Mouse (Mus musculus) layer of hippocampus, adult 8-10 months (tissue): Measurements from ENCODE around the gene Camp. TPM values are rescaled to one million over a fixed set of nuclear protein-coding genes. Genes with fewer than 3 reads are reported as not detected.
A peak's percentile ranks its signal among the peaks of the same experiment; 100 is the strongest.
"Not testable (repeated sequence)": the region's sequence is repeated elsewhere in the genome, so short reads cannot be mapped to it uniquely, and the experiment has no call there.

Source experiments
- DNase-seq, 2 experiments: peaks; one replicate each; pipeline ENCODE4 v3.0.0; 2022; ENCODE audit warnings: low spot score in 2 of 2
- microRNA-seq, 2 experiments: library from miRNA; unstranded; fragments of <30 nt; microRNA quantifications; one replicate each; pipeline ENCODE4 v1.2.0; 2022
- total RNA-seq, 4 experiments: library from RNA; stranded (reverse); gene quantifications; 2 replicates each; pipeline ENCODE4 v1.2.4; 2022

The Camp gene
- total RNA-seq, 4 experiments from 2014 or later, result not detected

DNA sequence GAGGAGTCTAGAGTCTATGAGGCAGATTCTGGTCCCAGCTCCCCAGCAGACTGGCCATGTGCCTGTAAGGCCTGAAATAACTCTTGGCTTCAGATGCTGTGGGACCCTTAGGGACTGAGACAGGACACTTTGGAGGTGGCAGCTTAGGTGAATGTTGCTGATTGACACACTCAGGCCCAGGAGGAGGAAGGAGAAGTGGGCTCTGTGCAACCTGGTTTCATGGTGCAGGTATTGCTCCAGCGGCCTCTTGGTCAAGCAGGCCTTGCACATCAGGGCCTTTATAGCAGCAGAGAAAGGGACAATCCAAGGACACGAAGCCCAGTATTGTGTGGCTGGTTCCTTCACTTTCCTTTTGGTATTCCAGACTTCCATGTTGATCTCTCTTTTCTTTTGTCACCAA, 4.9 kb upstream of the Camp start:
- no peak for DNase-seq

DNA sequence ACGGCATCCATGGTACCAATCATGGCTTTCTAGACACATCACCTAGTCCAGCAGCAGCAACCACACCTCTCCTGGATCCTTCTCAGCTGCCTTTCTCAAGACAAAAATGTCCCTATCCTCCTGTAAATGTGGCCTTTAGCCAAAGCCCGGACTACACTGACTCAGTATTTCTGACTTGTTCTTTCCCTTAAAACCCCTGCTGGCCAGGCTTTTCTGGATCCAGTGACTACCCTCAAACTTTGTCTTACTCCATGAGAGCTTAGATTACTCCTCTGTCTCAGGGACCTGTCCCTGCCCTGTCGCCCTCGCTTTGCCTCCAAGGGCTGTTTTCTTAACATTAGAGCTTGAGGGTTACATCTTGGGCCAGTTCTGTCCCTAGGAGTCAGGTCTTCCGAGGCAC, 682 bp upstream of the Camp start:
- DNase-seq, result no peak

DNA sequence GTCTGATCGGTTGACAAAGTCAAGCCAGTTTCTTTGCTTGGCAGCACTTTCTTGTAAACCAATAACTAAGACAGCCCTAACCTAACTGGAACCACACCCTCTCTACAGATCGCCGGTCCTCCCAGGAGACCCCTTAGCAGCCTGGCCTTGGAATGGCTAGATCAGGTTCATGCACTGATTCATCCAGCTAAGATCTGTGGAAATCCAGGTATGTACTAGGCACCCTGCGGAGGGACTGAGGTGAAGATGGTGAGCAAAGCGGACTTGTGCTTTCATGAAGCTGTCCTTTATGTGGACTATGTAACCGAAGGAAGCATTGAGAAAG, 16.4 kb downstream of the Camp start:
- DNase-seq, result no peak

DNA sequence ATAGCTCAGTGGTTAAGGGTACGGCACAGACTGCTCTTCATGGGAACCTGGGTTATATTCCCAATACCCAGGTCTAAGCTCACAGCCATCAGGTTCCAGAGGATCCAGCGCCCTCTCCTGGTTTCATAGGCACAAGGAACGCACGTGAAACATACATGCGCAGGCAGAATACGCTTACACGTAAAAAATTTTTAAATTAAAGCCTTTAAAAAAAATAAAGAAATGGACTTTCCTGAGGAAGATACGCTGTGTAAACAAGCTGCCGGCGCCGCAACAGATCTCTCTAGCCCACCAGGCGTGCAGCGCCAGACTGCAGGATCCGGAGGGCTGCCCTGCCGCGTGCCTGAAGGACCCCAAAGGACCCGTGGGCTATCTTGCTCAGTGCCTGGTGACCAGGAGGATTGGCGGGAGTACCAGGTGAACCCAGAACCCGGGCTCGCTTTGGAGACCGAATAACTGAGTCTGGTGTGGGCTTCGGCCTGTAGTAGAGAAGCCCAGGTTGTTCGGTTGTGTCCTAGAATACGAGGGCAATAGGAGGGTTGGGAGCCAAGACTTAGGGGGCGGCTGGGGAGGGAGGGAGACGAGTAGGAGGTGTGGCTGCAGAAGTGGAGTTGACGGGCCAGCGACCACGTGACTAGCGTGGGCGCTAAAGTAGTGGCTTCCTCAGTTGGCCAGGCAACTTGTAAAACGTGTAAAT, 16.9 kb downstream of the Camp start, which contains the start of gene Nme6:
Gene Nme6, plus strand, starts transcription at position 359 of the 697 bp plus-strand sequence.
- peak; percentile 61 to 82 for DNase-seq

DNA sequence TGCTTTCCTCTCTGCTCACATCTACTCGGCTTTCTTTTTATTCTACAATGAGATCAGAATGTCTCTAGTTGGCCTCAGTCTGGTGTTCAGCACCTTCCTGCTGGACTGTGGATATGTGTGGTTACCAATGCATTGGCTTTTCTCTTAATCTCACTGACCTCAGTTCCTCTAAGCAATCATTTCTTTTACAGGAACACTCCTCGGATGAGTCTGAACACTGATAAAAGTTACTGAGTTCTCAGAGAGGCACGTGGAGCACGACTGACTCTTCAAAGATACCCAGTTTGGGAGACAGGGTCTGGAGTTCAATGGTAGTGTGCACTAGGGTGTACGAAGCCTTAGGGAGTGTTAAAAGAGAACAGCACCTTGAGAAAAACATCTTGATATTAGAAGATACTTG, 23.2 kb downstream of the Camp start:
- DNase-seq, result no peak

DNA sequence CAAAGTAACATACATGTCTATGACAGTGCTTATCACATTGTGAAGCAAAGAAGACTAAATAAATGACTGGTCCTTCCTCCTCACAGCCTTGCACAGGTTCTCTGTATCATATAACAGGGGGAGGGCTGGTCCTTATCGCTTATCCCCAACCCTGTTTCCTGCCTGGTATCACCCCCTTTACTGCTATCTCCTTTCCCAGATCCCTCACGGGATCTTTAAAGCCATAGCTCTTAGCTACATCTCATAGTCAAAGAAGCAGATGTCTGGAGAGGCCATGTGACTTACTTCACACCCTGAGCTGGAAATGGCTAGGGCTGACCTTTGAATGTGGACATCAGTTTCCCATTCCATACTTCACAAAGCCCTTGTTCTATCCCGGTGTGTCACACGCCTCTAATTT, 23.7 kb downstream of the Camp start:
- DNase-seq, result no peak

DNA sequence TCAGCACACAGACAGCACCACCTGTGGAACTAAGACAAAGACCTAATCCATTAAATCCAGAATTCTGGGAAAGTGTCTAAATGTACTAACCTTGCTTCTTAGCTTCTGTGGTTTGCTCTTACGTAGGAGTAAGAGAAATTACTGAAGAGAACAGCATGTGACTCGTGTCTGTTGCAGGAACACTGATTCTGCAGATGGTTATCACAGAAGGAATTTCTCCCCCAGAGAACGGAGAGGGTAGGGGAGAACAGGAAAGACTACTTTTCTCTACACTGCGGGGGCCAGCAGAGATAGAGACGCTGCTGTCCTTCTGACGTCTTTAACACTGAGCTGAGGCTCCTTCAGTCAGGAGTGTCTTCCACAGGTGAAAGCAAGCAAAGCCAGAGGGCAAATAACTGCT, 33.1 kb downstream of the Camp start:
- peak; percentile 19 to 23 for DNase-seq

DNA sequence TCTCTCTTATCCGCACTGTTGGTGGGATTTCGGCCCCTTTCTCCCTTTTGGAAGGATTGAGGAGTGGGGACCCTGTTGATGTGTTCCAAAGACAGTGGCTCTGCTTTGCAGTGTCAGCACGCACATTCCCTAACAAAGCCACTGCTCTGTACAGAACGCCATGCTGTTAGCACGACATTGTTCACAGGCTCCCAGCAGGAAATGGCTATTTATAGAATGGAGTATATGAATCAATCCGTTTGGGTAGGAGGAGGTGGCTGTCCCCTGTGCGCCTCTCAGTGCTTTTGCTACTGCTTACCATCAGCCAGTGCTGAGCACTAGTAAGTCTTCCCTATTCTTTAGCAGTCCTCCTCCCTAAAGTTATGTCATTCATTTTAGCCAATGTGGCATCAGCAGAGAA, 36.0 kb downstream of the Camp start:
- peak in 1 of 2 experiments; percentile 3 for DNase-seq

DNA sequence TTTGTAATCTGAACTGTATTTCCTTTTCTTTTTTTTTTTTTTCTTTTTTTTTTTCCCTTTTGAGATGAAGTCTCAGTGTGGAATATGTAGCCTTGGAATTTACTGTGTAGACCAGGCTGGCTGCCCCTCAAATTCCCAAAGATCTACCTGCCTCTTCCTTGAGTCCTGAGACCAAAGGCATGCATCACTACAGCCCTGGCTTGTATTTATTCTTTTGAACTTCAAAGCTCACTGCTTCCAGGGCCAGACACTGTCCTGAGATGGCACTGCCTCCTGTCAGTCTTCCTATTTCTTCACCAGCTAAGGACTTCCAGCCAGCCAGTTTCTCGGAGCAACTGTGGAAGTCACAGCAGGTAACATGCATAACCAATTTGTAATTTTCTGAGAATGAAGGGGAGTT, 37.4 kb downstream of the Camp start, which contains the start of gene Spink8:
Gene Spink8, plus strand, starts transcription at position 301 of the 400 bp plus-strand sequence.
- no peak for DNase-seq

DNA sequence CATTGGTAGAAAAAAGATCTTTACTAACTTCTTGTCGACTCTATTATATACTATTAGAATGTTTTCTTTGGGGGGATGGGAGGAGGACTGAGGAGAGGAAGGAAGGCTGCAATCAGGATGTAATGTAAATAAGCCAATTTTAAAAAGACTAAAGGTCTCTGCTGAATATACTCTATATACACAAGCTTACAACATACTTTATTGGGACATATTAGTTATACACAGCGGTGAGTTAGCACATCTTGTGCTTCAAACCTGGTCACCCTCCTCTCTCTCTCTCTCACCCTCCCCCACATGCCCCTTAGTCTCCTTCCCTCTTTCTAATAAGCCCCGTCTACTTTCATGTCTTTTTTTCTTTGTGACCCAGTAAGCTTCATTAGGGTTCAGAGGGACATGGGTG, 41.5 kb downstream of the Camp start:
- no peak for DNase-seq

DNA sequence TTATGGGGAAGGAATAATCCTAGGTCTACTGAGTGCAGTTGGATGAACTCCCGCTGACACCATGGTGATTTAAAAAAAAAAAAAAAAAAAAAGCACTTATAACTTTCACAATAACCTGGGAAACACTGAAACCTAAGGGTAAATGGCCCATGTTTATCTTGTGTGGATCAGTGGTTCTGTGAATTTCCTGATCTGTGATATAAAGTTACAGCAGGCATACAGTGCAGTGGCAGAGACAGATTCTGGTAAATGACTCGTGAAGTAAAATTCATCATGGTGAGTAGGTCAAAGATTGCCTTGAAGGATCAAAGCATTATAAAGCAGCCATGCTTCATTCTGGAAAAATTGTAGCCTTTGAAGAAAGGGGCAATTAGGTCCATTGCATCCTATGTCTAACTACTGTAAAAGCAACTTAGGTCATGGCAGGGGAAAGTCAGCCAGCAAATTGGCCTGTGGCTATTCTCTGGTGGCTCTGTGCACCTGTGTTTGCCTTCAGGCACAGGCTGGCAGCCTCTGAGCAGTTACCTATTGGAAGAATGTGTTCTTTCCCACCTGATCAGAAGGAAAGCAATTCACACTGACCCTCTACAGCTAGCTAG, 42.6 kb downstream of the Camp start:
- no peak for DNase-seq

DNA sequence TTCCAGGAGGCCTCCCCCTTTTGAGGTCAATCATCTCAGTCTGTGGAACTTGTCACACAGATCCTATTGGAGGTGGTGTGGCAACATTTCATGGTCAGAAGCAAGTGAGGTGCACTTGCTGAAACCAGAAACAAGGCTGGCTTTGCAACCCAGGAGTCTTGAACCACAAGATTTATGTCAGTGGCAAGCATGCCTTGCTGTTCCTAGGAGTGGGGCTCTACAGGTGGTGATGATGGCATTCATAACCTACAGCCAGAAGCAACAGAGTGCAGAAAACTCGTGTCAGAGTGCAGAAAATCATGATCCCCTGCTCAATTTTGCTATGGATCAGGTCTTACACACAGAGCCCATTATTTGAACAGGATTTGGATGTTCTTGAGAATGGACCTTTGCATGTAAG, 43.2 kb downstream of the Camp start:
- DNase-seq, result no peak

DNA sequence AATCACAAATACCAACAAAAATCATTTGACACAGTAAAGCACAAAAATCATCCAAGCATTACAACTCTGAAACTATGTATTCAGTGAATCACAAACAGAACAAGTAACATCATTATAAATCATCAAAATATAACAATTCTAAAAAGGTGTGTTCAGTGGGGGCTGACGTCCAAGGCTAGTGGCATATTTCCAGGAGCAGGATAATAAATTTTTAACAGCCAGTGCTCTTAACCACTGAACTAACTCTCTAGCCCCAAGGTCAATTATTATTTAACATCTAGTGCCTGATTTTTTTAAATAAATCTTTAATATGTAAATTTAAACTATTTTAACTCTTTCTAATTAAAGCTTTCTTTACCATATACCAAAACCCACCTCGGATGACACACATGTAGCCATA, 43.8 kb downstream of the Camp start:
- not testable (repeated sequence) for DNase-seq

DNA sequence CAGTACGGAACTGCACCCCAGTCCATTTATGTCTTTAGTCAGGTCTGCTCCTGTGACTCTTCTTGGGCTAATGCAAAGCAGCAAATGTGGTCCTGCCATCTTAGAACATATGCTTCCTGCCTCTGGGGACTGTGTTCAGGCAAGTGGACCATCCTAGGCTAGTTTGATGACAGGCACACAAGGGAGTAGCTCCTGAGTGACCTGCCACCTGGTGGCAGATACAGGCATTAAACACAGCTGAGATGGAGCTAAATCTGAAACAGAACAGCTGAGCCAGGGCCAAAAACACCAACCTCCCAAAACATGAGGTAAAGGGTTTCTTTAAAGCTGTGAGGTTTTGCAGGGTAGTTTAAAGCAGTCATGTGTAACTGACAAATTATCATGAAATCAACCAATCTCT, 51.4 kb downstream of the Camp start:
- peak in 1 of 2 experiments; percentile 5 for DNase-seq

Small RNAs within 50 kb of the gene (microRNA-seq; reads per million reads assigned to microRNA genes)
- gene Mir7089, result 0 reads per million in 2 experiments

Other genes starting within 250 kb of the Camp start
- gene Fbxw24, start 223.6 kb downstream of the Camp start, total RNA-seq, result not detected
- gene Fbxw25, start 185.0 kb downstream of the Camp start, total RNA-seq, result not detected
- gene Fbxw18, start 146.9 kb downstream of the Camp start, total RNA-seq, result not detected
- not detected for gene Fbxw26, start 103.5 kb downstream of the Camp start, total RNA-seq
- not detected for gene Fbxw27, start 58.9 kb downstream of the Camp start, total RNA-seq
- gene Spink8, start 37.3 kb downstream of the Camp start, total RNA-seq, result 10 to 100 TPM; 44.9 to 68.6 (median 55.3) TPM
- 10 to 100 TPM; 11.7 to 15.0 (median 14.4) TPM for gene Nme6, start 16.9 kb downstream of the Camp start, total RNA-seq
- 1 to 10 TPM; 5.1 to 7.7 (median 6.4) TPM for gene Cdc25a, start 26.0 kb upstream of the Camp start, total RNA-seq
- gene Map4, start 81.8 kb upstream of the Camp start, total RNA-seq, result 100 to 1,000 TPM; 568 to 629 (median 583) TPM